Mouse (Mus musculus): ENCODE data around the gene Olfr691. TPM values are rescaled to one million over a fixed set of nuclear protein-coding genes. Genes with fewer than 3 reads are reported as not detected.
"Not testable (repeated sequence)": the region's sequence is repeated elsewhere in the genome, so short reads cannot be mapped to it uniquely, and the experiment has no call there.

Olfr691 gene
- under 1 TPM; 0.32 to 0.68 TPM for total RNA-seq (2021)

GRCm38 (mm10) chr7:105342170-105342569, at the start of gene Olfr691:
Olfr691 (minus strand) TSS chr7:105342270.
- no peak for DNase-seq (ENCODE audit: extremely low spot score in 1 of 2, low spot score in 1 of 2)

GRCm38 (mm10) chr7:105390236-105390635, 48.2 kb upstream of the Olfr691 start:
- no peak for DNase-seq (ENCODE audit: extremely low spot score in 1 of 2, low spot score in 1 of 2)

- no peak for DNase-seq (ENCODE audit: extremely low spot score in 1 of 2, low spot score in 1 of 2)
Measured at GRCm38 (mm10) chr7:105387696-105388095, 45.6 kb upstream of the Olfr691 start.

DNA sequence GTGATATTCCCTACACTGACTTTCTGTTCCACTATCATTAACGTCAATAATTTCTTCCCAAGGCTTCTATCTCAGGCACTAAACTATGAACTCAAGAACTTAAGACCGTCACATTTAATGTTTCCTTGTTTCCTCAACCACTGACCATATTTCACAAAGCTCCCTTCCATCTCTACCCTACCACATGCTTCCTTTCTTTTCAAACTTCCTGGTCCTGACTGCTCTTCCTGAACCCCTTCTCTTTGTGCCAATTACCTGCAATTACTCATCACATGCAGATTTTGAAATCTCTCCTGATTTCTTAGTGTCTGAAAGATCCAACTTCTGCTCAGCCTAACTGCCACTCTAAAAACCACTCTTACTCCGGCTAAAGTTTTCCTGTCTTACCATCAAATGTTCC, 38.3 kb upstream of the Olfr691 start:
- DNase-seq (ENCODE audit: extremely low spot score in 1 of 2, low spot score in 1 of 2) = no peak

DNA sequence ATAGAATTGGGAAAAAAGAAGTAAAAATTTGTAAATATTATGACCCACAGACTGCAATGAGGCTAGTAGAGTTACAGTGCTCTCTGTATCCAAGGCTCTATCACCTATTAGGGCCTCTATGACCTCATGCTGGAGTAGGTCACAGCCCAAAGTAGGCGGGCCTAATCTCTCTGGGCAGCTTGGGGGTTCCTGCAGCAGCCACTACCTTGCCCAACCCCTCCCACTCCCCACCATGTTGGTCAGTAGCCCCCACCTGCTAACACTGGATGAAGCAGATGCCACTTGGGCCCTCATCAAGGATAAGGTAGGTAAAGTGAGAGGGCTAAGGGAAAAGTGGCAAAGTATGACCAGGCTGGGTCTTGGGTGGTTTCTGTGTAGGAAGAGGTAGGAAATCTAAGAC, 32.8 kb upstream of the Olfr691 start, which contains the start of gene Gm5901:
Gene Gm5901, plus strand, starts transcription at position 173 of the 400 bp plus-strand sequence.
- DNase-seq (ENCODE audit: extremely low spot score in 1 of 2, low spot score in 1 of 2) = no peak

DNA sequence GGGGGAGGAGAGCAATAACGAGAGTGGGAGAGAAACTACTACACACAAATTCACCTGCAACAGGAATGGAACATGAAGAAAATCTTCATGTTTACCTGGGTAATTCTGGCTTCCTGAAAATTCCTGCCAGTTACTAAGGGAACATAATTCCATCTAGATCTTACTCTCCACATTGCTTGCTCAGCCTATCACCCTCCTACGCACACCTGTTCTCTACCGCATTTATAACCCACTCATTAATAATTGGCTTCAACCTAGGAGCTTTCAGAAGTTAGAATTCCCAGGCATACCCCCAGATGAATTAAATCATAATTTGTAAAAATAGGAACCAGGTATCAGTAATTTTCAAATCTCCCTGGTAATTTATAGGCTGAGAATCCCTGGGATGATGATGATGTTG, 31.9 kb upstream of the Olfr691 start:
- no peak for DNase-seq (ENCODE audit: extremely low spot score in 1 of 2, low spot score in 1 of 2)

DNA sequence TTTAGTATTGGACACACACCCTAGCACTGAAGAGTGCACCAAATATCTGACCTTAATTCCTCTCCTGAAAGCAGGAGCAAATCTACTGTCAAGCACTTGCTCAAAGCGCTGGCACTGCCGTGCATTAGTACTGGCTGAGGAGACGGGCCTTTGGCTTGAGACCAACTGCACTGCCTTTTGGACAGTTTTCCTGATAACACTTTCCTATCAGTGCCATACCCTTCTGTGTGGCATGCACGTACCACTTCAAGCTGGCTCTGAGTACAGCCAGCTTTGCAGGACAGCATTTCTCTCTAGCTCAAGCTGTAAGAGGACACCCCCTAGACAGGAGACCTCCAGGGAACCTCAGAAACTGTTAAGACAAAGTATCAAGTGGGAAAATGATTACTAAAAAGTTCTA, 31.4 kb upstream of the Olfr691 start:
- DNase-seq (ENCODE audit: extremely low spot score in 1 of 2, low spot score in 1 of 2) = no peak

DNA sequence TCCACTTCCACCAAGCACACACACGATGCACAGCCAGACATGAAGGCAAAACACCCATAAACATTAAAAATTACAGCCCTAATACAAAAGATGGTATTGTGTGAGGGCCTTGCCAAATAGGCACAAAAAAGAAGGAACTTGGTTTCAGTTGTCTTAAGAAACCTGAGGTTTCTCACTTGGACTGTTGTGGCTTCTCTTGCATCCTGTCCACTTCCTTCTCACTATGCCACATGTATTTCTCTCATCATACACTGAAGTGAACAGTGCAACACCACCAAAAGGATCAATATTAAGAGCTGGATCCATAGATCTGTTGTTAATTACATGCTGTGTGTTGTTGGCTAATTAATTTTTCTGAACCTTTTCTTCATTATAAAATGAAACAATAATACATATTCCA, 30.8 kb upstream of the Olfr691 start:
- no peak for DNase-seq (ENCODE audit: extremely low spot score in 1 of 2, low spot score in 1 of 2)

DNA sequence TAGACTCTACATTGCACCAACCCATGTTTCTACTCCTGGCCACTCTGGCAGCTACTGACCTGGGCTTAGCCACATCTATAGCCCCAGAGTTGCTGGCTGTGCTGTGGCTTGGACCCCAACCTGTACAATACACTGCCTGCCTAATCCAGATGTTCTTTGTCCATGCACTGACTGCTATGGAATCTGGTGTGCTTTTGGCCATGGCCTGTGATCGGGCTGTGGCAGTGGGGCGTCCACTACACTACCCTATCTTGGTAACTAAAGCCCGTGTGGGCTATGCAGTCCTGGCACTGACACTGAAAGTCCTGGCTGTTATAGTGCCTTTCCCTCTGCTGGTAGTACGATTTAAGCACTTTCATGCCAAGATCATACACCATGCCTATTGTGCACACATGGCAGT, 26.5 kb upstream of the Olfr691 start:
- DNase-seq (ENCODE audit: extremely low spot score in 1 of 2, low spot score in 1 of 2) = no peak

DNA sequence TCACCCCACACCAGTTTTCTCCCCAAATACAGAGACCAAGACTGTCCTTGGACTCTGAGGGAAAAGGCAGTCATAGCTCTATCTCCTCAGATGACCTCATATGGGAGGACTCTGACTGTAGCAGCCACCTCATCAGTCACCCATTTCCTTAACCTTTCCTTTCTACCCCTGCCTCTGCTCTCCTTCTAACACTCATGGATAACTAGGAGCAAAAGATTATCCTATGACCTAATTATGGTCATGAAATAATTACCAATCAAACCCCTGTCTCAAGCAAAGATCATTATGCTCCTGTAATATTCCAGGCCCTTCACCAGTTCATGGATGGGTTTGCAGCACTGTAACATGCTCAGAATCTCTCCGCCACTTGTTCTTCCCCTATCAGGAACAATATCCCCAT, 25.9 kb upstream of the Olfr691 start, which contains the start of gene Olfr692:
Gene Olfr692, plus strand, starts transcription at position 301 of the 400 bp plus-strand sequence.
- DNase-seq (ENCODE audit: extremely low spot score in 1 of 2, low spot score in 1 of 2) = no peak

- DNase-seq (ENCODE audit: extremely low spot score in 1 of 2, low spot score in 1 of 2) = no peak
Measured at GRCm38 (mm10) chr7:105367268-105367667, 25.2 kb upstream of the Olfr691 start.

DNA sequence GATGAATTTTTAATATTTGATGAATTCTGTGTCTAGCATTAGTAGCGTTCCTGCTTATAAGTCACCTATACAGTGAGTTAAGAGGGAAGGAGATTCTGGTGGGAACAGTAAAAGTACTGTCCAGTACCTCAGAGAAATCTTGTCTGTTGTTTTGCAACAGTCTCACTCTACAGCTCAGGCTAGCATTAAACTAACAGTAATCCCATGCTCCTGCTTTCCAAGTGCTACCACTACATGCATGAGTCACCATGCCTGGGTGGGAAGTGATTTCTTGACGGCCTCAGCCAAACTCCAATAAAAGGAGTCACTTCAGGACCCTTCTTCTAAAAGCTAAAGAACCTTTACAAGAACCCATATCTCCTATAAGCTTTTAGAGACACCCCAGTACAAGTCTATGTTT, 19.6 kb upstream of the Olfr691 start:
- no peak for DNase-seq (ENCODE audit: extremely low spot score in 1 of 2, low spot score in 1 of 2)

DNA sequence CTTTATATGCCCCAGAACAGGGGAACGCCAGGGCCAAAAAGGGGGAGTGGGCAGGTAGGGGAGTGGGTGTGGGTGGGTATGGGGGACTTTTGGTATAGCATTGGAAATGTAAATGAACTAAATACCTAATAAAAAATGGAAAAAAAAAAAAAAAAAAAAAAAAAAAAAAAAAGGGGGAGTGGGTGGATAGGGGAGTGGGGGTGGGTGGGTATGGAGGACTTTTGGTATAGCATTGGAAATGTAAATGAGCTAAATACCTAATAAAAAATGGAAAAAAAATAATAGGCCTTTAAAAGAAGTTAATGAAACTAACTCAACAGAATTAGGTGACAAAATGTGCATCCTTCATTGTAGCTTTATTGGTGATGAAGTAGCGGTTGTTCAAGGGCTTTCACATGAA, 14.4 kb upstream of the Olfr691 start:
- DNase-seq (ENCODE audit: extremely low spot score in 1 of 2, low spot score in 1 of 2) = not testable (repeated sequence)

- not testable (repeated sequence) for DNase-seq (ENCODE audit: extremely low spot score in 1 of 2, low spot score in 1 of 2)
Measured at GRCm38 (mm10) chr7:105356064-105356463, 14.0 kb upstream of the Olfr691 start.

DNA sequence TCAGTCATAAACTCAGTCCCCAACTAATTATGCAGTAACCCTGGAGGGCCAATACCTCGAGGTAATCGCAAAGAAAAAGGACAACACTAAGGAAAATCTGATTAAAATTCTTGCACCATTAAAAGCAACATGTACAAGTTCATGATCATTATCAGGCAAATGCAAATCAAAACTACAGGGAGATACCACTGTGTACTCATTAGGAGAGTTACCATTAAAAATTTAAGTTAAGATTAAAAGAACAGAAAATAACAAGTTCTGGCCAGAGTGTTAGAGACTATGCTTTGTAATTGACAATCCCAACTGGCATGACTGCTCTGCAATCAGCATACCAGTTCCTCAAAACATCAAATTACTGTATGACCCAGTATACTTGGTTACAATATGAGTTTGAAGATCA, 682 bp upstream of the Olfr691 start:
- DNase-seq (ENCODE audit: extremely low spot score in 1 of 2, low spot score in 1 of 2) = no peak

DNA sequence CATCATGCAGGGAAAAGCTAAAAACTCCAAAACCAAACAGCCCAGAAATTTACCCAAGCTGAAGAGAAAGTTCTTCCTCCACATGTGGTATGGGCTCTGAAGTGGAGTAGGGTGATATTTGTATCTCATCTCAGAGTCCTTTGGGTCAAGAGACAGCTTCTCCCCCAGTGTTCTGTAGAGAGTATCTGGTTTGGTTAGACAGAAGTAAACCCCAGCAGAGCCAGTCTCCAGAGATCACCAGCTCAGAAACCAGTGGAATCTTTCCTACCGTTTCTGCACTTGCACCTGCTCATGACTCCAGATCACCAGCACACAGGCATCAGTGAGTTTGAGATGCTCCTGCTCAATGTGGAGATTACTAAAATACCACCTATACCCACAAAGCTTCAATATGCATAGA, 8.1 kb downstream of the Olfr691 start, which contains the start of gene Olfr690:
Gene Olfr690, minus strand, starts transcription at position 101 of the 400 bp plus-strand sequence.
- DNase-seq (ENCODE audit: extremely low spot score in 1 of 2, low spot score in 1 of 2) = no peak

DNA sequence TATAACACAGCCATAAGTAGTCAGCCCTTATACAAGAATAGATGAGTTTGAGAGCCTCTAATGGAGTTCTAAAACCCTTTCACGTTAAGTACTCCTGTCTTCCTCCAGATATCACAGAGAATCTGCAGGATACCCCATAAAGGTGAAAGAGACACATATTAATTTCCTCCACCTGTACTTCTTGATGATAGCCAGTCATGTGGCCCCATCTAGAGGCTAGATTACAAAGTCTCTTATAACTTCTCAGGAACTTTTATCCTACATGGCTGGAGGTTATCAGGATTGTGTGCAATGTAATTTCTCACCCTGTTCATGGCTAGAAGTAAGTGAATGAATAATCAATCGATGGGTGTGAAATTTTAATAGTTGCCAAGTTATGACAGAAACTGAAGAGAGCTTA, 16.8 kb downstream of the Olfr691 start:
- DNase-seq (ENCODE audit: extremely low spot score in 1 of 2, low spot score in 1 of 2) = no peak

GRCm38 (mm10) chr7:105310865-105311264, 31.2 kb downstream of the Olfr691 start, which contains the start of gene Olfr689:
Olfr689 (plus strand) TSS chr7:105311165.
- DNase-seq (ENCODE audit: extremely low spot score in 1 of 2, low spot score in 1 of 2) = no peak

GRCm38 (mm10) chr7:105290051-105290450, 52.0 kb downstream of the Olfr691 start:
- DNase-seq (ENCODE audit: extremely low spot score in 1 of 2, low spot score in 1 of 2) = no peak

- no peak for DNase-seq (ENCODE audit: extremely low spot score in 1 of 2, low spot score in 1 of 2)
Measured at GRCm38 (mm10) chr7:105287795-105288194, 54.3 kb downstream of the Olfr691 start, which contains the start of gene Olfr688. Olfr688 (plus strand) TSS chr7:105288095.

Data from layer of hippocampus, postnatal 25 days (tissue).